Mouse (Mus musculus): ENCODE results near the gene Stat6. TPM values are rescaled to one million over a fixed set of nuclear protein-coding genes. Genes with fewer than 3 reads are reported as not detected.

The Stat6 gene
- 215 and 257 TPM in 2 replicates for total RNA-seq (2023)

DNA sequence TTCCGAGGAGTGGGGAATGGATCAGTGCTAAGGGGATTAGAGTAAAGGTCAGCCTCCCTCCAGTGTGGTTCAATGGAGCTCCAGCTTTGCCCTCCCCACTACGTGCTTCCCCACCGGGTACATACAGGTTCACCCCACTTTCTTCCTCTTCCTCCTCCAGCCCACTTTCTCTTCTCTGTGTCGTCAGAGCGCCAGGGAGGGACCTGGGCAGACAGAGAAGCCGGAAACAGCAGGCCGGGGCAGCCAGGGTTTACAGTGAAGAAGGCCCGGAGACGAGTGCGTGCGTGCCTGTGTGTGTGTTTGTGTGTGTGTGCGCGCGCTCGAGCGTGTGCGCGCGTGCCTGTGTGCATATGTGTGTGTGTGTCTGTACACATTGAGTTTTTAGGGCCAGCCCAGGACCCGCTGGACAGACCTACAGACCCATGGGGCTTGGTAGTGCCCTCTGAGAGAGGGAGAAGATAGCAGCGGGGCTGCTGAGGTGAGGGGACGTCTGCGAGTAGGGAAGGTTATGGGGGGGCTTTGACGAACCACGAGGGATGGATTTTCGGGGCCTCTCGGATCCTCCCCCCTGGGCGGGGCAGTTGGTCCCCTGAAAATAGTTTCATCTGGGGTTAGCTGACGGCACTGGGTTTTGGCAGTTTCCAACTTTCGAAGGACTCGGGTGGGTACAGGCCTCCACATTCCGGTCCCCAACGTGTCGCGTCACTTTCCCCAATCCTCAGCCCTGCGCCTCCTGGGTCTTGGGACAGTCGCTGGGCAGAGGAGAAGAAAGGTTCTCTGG lies at the start of gene Stat6:
Gene Stat6, plus strand, starts transcription at position 215 of the 781 bp plus-strand sequence.

DNA sequence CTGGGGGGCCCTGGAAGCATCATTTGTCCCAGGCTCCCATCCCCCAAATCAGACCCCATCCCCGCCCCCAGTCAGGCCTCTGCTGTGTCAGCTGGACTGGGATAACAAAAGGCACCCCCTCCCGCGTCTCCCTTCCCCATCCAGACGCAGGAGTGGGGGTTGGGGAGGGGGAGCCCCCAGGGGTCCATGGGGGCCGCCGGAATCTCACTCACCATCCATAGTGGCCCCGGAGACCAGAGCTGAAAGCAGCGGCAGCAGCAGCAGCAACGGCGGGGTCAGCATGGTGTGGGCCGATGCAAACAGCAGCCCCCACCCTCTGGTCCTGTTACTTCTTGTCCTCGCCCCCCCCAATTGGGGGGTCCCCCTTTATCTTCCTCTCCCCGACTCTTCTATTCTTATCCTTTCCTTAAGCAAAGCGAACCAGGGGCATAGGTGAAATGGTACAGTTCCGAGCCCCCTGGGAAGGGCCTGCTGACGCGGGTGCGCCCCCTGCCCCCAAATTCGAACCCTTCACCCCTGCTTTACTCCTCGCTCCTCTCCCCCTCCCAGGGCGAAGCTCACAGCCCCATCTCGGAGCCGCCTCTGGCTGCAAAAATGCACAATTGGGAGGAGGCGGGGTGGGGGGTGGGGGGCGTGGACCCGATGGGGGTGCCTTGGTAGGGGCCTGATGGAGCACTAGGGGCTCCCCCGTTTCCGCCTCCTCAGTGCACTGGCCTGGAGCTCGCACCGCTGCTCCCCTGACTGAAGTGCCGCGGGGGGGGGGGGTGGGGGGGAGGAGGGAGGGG lies 22.2 kb upstream of the Stat6 start, which contains the start of gene Lrp1:
Gene Lrp1, minus strand, starts transcription at position 743 of the 785 bp plus-strand sequence.

DNA sequence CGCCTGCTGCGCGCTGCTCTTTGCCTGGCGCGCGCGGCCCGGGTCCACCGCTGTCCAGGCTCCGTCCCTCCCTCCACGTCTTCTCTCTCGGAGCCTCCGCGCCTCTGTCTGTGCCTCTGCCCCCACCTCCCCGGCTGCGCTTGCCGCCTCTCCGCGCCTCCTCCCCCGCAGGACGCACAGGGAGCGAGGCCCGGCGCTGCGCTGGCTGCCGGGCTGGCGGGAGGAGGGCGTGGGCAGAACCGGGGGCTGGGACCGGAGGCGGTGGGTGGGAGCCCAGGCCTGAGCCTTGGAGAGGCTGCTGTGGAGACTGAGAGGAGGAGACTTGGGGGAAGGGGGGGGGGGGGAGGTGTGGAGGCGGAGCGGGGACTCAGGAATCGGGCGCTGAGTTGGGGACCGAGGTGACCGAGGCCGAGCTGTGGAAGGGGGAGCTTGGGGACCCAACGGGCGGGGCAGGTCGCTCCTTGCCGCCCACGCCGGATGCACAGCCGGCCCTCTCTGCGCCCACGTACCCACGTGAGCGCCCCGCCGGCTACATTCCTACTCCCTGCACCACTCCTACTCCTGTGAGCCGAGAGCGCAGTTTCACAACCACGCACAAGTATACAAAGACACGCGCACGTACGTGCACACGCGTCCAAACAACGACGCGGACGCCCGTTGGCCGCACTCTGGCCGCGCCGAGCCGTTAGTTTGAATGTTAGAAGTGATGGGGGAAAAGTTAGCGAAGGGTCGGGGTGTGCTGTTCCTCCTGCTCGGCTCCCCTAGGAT lies 23.9 kb downstream of the Stat6 start, which contains the start of gene Nemp1:
Gene Nemp1, plus strand, starts transcription at position 401 of the 768 bp plus-strand sequence.

DNA sequence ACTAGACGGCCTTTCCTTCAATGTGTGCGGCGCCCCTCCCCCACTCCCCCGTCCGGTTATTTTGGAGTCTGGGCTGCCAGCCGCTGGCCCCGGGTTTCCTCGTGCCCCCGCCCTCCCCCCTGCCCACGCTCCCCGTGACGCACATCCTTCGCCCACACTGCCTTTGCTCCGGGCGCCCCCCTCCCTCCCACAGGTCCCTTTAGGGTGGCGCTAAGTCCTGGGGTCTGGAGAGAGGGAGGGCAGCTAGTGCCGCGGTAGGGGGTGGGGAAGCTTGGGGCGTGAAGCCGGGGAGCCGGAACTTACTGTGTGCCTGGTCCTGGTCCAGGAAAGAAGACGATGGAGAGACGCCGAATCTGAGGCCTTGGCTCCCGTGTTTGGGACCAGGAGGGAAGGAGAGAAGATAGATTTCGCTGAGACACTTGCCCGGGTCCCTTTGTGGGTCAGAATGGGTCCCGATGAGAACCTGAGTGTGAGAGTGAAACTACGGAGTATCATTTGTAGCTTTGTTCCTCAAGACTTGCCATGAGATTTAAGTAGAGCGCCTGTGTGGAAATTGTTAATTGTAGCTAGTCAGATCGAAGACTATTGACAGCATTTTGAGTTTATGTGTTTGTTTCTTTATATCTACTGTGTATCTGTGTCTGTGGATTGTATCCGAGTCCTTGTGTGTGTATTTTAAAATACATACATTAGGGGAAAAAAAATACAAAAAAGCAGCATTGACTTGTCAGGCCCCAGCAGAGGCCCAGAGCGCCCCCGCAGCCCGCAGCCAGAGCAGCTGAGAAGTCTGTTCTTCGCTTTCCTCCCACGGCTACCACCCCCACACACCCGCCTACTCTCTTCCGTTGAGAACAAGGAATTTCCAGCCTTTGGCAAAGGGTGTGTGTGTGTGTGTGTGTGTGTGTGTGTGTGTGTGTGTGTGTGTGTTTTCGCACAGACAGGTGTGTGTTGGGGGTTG lies 25.6 kb downstream of the Stat6 start, which contains the start of gene Nab2:
Gene Nab2, minus strand, starts transcription at position 476 of the 958 bp plus-strand sequence.

GRCm38 (mm10) chr10:127704766-127705220 lies 62.0 kb downstream of the Stat6 start, which contains the start of gene Myo1a:
Myo1a (plus strand) TSS chr10:127705170.

Other genes starting within 250 kb of the Stat6 start
- 1.8 and 2.8 TPM in 2 replicates for gene Stac3, start 141.3 kb upstream of the Stat6 start, total RNA-seq (2023)
- gene Ndufa4l2, start 128.0 kb upstream of the Stat6 start, total RNA-seq (2023), result not detected in 2 replicates
- gene Shmt2, start 120.5 kb upstream of the Stat6 start, total RNA-seq (2023), result 15.5 and 16.0 TPM in 2 replicates
- gene Nxph4, start 108.4 kb upstream of the Stat6 start, total RNA-seq (2023), result not detected in 2 replicates
- 69.7 and 86.2 TPM in 2 replicates for gene Lrp1, start 21.8 kb upstream of the Stat6 start, total RNA-seq (2023)
- gene Nemp1, start 23.9 kb downstream of the Stat6 start, total RNA-seq (2023), result 6.7 and 9.6 TPM in 2 replicates
- 0.77 and 1.3 TPM in 2 replicates for gene Nab2, start 25.6 kb downstream of the Stat6 start, total RNA-seq (2023)
- 0.23 and 0.35 TPM in 2 replicates for gene Myo1a, start 62.2 kb downstream of the Stat6 start, total RNA-seq (2023)
- not detected in 2 replicates for gene Tac2, start 81.5 kb downstream of the Stat6 start, total RNA-seq (2023)
- 19.9 and 30.2 TPM in 2 replicates for gene Zbtb39, start 96.6 kb downstream of the Stat6 start, total RNA-seq (2023)
- 0.16 and 0.19 TPM in 2 replicates for gene Gpr182, start 108.7 kb downstream of the Stat6 start, total RNA-seq (2023)
- 0.18 and 0.44 TPM in 2 replicates for gene Rdh1, start 116.7 kb downstream of the Stat6 start, total RNA-seq (2023)
- 0.25 TPM in 1 of 2 replicates, not detected in the other for gene Rdh16f1, start 116.8 kb downstream of the Stat6 start, total RNA-seq (2023)
- gene Rdh9, start 133.4 kb downstream of the Stat6 start, total RNA-seq (2023), result not detected in 2 replicates
- gene Rdh16, start 158.2 kb downstream of the Stat6 start, total RNA-seq (2023), result 0.16 TPM in 1 of 2 replicates, not detected in the other
- not detected in 2 replicates for gene Rdh19, start 206.9 kb downstream of the Stat6 start, total RNA-seq (2023)
- gene Rdh16f2, start 223.5 kb downstream of the Stat6 start, total RNA-seq (2023), result not detected in 2 replicates
- gene Rdh7, start 245.8 kb downstream of the Stat6 start, total RNA-seq (2023), result not detected in 2 replicates